Mouse (Mus musculus) heart, postnatal 4 days (tissue): ENCODE data around the gene Sgcd. TPM values are rescaled to one million over a fixed set of nuclear protein-coding genes. Genes with fewer than 3 reads are reported as not detected.

Source experiments
- DNase-seq: peaks from one replicate; pipeline ENCODE4 v3.0.0; 2021
- total RNA-seq, 2 experiments: library from RNA; stranded (reverse); gene quantifications; 2 replicates each; pipeline ENCODE4 v1.2.3; 2021

The Sgcd gene
- total RNA-seq, 2 experiments from 2014 or later = 47.6 to 52.9 TPM

- DNase-seq = no peak
Measured at GRCm38 (mm10) chr11:46939311-46939710, 1049.5 kb downstream of the Sgcd start.

- no peak for DNase-seq
Measured at GRCm38 (mm10) chr11:46924946-46925345, 1063.8 kb downstream of the Sgcd start.

GRCm38 (mm10) chr11:46920244-46920643 lies 1068.5 kb downstream of the Sgcd start:
- DNase-seq = no peak

GRCm38 (mm10) chr11:46912656-46913237 lies 1076.0 kb downstream of the Sgcd start:
- no peak for DNase-seq

- DNase-seq = no peak
Measured at GRCm38 (mm10) chr11:46904281-46904680, 1084.5 kb downstream of the Sgcd start.

GRCm38 (mm10) chr11:46889093-46889492 lies 1099.7 kb downstream of the Sgcd start:
- no peak for DNase-seq

- DNase-seq = no peak
Measured at GRCm38 (mm10) chr11:46882456-46882855, 1106.3 kb downstream of the Sgcd start.

GRCm38 (mm10) chr11:46875774-46876173 lies 1113.0 kb downstream of the Sgcd start:
- no peak for DNase-seq

- DNase-seq = no peak
Measured at GRCm38 (mm10) chr11:46868594-46868993, 1120.2 kb downstream of the Sgcd start.

GRCm38 (mm10) chr11:46864809-46865208 lies 1124.0 kb downstream of the Sgcd start:
- DNase-seq = peak; percentile 30

- peak; percentile 16 for DNase-seq
Measured at GRCm38 (mm10) chr11:46848221-46848971, 1140.4 kb downstream of the Sgcd start.

- DNase-seq = no peak
Measured at GRCm38 (mm10) chr11:46847827-46848220, 1140.9 kb downstream of the Sgcd start.

GRCm38 (mm10) chr11:46846661-46847060 lies 1142.1 kb downstream of the Sgcd start:
- no peak for DNase-seq
